Mouse (Mus musculus) brain, embryonic 14.5 days (tissue): ENCODE measurements at regions not wholly inside any gene's neighbourhood (a gene's known extent, or its start where the extent isn't known, plus 50 kb on each side); places are given as distances from the start of the nearest gene placed in this dataset.
A peak's percentile ranks its signal among the peaks of the same experiment; 100 is the strongest.

Experiments used
- DNase-seq: peaks from one replicate; pipeline ENCODE4 v3.0.0-alpha.2; 2011; ENCODE audit warnings: low read depth
- CTCF ChIP-seq: fragments of 200-500 bp; IDR thresholded peaks from 2 replicates; pipeline ENCODE4 v1.5.1; 2012; ENCODE audit warnings: inconsistent platforms, mild to moderate bottlenecking, moderate library complexity, borderline replicate concordance; ENCODE audit not compliant: insufficient read depth, insufficient read length; ENCODE audit errors: extremely low read depth
- POLR2A ChIP-seq: fragments of 200-500 bp; IDR thresholded peaks from 2 replicates; pipeline ENCODE4 v1.6.1; 2012; ENCODE audit warnings: mild to moderate bottlenecking, inconsistent platforms, borderline replicate concordance; ENCODE audit not compliant: poor library complexity, insufficient read depth, insufficient read length, severe bottlenecking; ENCODE audit errors: extremely low read depth

- DNase-seq, result no peak
- TF ChIP-seq CTCF (no peak), POLR2A (no peak)
These were observed 77.7 kb downstream of the Fam76b start for GRCm38 (mm10) chr9:13905086-13905669.

GRCm38 (mm10) chr9:13906736-13907135, 79.2 kb downstream of the Fam76b start:
- no peak for DNase-seq
- TF ChIP-seq POLR2A (no peak), CTCF (no peak)

- TF ChIP-seq POLR2A (no peak), CTCF (no peak)
- DNase-seq, result no peak
These were observed 82.1 kb downstream of the Fam76b start for GRCm38 (mm10) chr9:13909604-13910003.

- no peak for DNase-seq
- TF ChIP-seq CTCF, result no peak
- no peak for TF ChIP-seq POLR2A
These were observed 82.6 kb downstream of the Fam76b start for GRCm38 (mm10) chr9:13910091-13910490.

GRCm38 (mm10) chr9:13913459-13913858, 85.9 kb downstream of the Fam76b start:
- peak; percentile 23 for DNase-seq
- no peak for TF ChIP-seq CTCF
- no peak for TF ChIP-seq POLR2A

GRCm38 (mm10) chr9:13914131-13914530, 86.6 kb downstream of the Fam76b start:
- no peak for DNase-seq
- TF ChIP-seq POLR2A (no peak), CTCF (no peak)

GRCm38 (mm10) chr9:13914847-13915246, 87.3 kb downstream of the Fam76b start:
- no peak for DNase-seq
- TF ChIP-seq CTCF (no peak), POLR2A (no peak)

- TF ChIP-seq POLR2A (no peak), CTCF (no peak)
These were observed 89.3 kb downstream of the Fam76b start for GRCm38 (mm10) chr9:13916837-13917236.

GRCm38 (mm10) chr9:13918606-13919202, 91.2 kb downstream of the Fam76b start:
- DNase-seq, result peak; percentile 88
- TF ChIP-seq POLR2A, result no peak
- TF ChIP-seq CTCF, result no peak

More at GRCm38 (mm10) chr9:13916837-13917236, 89.3 kb downstream of the Fam76b start:
- no peak for DNase-seq

- no peak for TF ChIP-seq CTCF
- no peak for TF ChIP-seq POLR2A
- no peak for DNase-seq
These were observed 92.4 kb downstream of the Fam76b start for GRCm38 (mm10) chr9:13919739-13920410.

GRCm38 (mm10) chr9:13920623-13921022, 93.1 kb downstream of the Fam76b start:
- TF ChIP-seq POLR2A, result no peak
- no peak for TF ChIP-seq CTCF

GRCm38 (mm10) chr9:13932001-13932508, 104.5 kb downstream of the Fam76b start:
- peak; percentile 51 for DNase-seq
- TF ChIP-seq POLR2A, result no peak
- no peak for TF ChIP-seq CTCF

More at GRCm38 (mm10) chr9:13920623-13921022, 93.1 kb downstream of the Fam76b start:
- no peak for DNase-seq

GRCm38 (mm10) chr9:13933404-13933803, 105.9 kb downstream of the Fam76b start:
- no peak for TF ChIP-seq CTCF
- TF ChIP-seq POLR2A, result no peak
- no peak for DNase-seq
